Mouse (Mus musculus): Measurements from ENCODE around the gene Mical2. TPM values are rescaled to one million over a fixed set of nuclear protein-coding genes. Genes with fewer than 3 reads are reported as not detected.
A peak's percentile ranks its signal among the peaks of the same experiment; 100 is the strongest.

The Mical2 gene
- polyA plus RNA-seq, 1 experiment from 2014 or later = 1.2 TPM

DNA sequence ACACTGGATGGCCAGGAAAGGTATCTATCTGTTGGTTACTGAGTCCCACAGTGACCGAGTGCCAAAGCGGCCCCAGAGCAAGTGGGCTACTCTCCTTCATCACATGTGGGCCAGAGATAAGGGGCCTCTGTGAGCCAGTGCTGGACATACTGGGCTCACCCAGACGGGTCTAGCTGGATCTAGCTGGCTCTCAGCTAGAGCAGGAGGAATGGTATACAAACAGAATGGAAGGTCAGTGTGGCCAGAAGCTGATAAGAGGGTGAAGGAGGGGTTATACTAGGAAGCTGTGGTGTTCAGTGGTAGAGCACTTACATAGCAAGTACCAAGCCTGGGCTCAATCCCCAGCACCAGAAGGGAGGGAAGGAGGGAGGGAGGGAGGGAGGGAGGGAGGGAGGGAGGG is 140.2 kb downstream of the Mical2 start:
- WGBS = 81% methylated on average over 3 of the region's 3 CpGs

DNA sequence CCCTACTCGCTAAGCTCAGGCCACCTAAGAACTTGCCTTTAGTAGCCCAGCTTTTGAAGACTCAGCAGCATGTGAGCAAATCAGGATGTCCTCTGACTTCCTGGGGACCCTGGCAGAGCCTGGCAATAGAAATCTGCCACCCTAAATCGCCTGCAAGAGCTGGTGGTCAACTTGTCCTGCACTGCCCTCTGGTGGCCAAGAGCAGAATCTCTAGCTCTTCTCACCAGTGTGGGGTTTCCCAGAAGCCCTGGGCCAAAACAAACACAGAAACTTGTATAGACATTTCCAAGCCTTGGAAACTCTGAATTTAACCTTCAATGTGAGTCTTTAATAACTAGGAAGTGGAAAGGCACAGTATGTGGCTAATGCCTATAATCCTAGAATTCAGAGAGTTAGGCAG is 143.4 kb downstream of the Mical2 start:
- Histone ChIP-seq H3K27me3 (replicated peaks; ENCODE audit: low read depth, poor library complexity, severe bottlenecking) (no peaks in the 10 kb centered on the region), H3K36me3 (replicated peaks) (no peaks in the 10 kb centered on the region), H3K4me3 (no peak overlapping the region), H3K4me1 (no peaks in the 10 kb centered on the region), H3K27ac (replicated peaks) (no peak overlapping the region), H3K9me3 (no peaks in the 10 kb centered on the region)
- DNase-seq (ENCODE audit: low spot score) = peak; percentile 87
- 40% methylated on average over 2 of the region's 2 CpGs for WGBS

More for the DNA sequence above, 140.2 kb downstream of the Mical2 start:
- H3K4me3 ChIP-seq = no peak overlapping the region
- no peak for DNase-seq (ENCODE audit: low spot score)
- no peaks in the 10 kb centered on the region for H3K9me3 ChIP-seq
- H3K4me1 ChIP-seq = no peaks in the 10 kb centered on the region
- no peak overlapping the region for H3K27ac ChIP-seq (replicated peaks)
- H3K36me3 ChIP-seq (replicated peaks) = no peaks in the 10 kb centered on the region
- no peaks in the 10 kb centered on the region for H3K27me3 ChIP-seq (replicated peaks; ENCODE audit: low read depth, poor library complexity, severe bottlenecking)

DNA sequence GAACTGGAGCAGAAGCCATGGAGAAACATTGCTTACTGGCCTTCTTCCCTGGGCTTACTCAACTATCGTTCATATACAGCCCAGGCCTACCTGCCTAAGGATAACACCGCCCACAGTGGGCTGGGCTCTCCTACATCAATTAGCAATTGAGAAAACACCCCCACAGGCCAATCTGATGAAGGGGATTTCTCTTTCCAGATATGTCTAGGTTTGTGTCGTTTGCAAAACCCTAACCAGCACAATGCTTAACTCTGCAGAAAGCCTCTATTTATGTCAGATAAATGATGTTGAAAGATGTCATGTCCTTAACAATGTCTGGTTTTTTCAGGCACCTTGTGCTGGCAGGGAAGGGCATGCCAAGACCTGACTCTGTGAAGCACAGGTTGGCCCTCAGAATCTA is 144.3 kb downstream of the Mical2 start:
- H3K4me3 ChIP-seq = no peak overlapping the region
- H3K27ac ChIP-seq (replicated peaks) = no peak overlapping the region
- no peaks in the 10 kb centered on the region for H3K9me3 ChIP-seq
- no peaks in the 10 kb centered on the region for H3K36me3 ChIP-seq (replicated peaks)
- H3K27me3 ChIP-seq (replicated peaks; ENCODE audit: low read depth, poor library complexity, severe bottlenecking) = 0 out of 2 replicates have a peak, but pooled peaks cover 2% of the 10 kb centered on the region
- DNase-seq (ENCODE audit: low spot score) = no peak
- 86% methylated on average over 3 of the region's 3 CpGs for WGBS
- H3K4me1 ChIP-seq = peaks cover 1% of the 10 kb centered on the region; the same call in 1 of the 2 replicates

DNA sequence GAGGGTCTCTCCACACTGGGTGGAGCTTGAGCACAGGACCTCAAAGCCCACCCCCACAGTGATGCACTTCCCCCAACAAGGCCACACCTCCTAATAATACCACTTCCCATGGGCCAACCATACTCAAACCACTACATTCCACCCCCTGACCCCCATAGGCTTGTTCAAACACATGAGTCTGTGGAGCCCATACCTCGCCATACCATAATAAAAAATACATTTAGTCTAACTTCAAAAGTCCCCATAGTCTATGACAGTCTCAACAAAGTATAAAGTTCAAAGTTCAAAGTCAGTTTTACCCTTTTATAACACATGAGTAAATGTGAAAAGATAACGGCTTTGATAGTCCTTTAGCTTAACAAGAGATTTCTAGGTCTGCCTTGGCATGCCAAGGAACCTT is 145.7 kb downstream of the Mical2 start:
- H3K4me3 ChIP-seq = no peak overlapping the region
- DNase-seq (ENCODE audit: low spot score) = no peak
- H3K27ac ChIP-seq (replicated peaks) = no peak overlapping the region
- peaks cover 9% of the 10 kb centered on the region; the same call in 1 of the 2 replicates for H3K4me1 ChIP-seq
- no peaks in the 10 kb centered on the region for H3K9me3 ChIP-seq
- 0 out of 2 replicates have a peak, but pooled peaks cover 4% of the 10 kb centered on the region for H3K27me3 ChIP-seq (replicated peaks; ENCODE audit: low read depth, poor library complexity, severe bottlenecking)
- 90% methylated on average over 2 of the region's 2 CpGs for WGBS
- no peaks in the 10 kb centered on the region for H3K36me3 ChIP-seq (replicated peaks)

DNA sequence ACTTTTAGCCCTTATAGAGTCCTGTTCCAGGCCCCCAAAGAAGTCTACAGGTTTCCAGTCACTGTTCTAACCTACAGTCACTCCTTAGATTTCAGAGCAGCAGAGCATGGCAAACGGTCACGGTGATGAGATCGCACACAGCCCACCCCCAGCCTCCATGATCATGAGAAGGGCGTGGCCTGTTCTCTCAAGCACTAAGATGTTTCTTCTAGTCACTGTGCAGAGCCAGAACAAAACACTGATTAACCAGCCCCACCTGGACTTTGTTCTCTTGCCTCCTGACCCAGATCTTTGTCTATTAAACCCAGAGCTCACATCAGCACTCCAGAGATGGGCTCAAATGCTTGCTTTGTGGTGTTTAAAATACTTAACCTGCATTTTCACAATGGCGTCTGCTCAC is 148.4 kb downstream of the Mical2 start:
- Histone ChIP-seq H3K27ac (replicated peaks) (no peak overlapping the region), H3K27me3 (replicated peaks; ENCODE audit: low read depth, poor library complexity, severe bottlenecking) (0 out of 2 replicates have a peak, but pooled peaks cover 4% of the 10 kb centered on the region), H3K4me3 (no peak overlapping the region), H3K4me1 (peaks cover 9% of the 10 kb centered on the region; the same call in 1 of the 2 replicates), H3K36me3 (replicated peaks) (no peaks in the 10 kb centered on the region), H3K9me3 (no peaks in the 10 kb centered on the region)
- 93% methylated on average over 5 of the region's 5 CpGs for WGBS
- DNase-seq (ENCODE audit: low spot score) = no peak

DNA sequence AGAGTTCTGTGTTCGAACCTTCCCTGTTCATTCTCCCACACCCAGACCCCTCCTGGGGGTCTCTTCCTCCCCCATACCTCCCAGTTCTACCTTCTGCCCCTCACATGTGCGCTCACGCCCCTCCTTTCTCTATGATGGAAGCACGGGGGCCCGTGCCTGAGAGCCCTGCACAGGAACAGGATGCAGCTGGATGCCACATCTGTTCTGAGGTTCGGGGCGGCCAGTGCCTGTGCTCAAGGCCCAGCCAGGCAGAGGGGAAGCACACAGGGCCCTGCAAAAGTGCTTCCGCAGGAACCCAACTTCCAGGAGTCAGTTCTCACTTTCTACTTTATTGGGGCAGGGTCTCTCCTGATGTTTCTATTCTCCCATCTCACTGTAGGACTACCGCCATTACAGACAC is 149.4 kb downstream of the Mical2 start:
- Histone ChIP-seq H3K27me3 (replicated peaks; ENCODE audit: low read depth, poor library complexity, severe bottlenecking) (0 out of 2 replicates have a peak, but pooled peaks cover 4% of the 10 kb centered on the region), H3K9me3 (no peaks in the 10 kb centered on the region), H3K27ac (replicated peaks) (no peak overlapping the region; the same call in 1 of the 2 replicates), H3K4me3 (no peak overlapping the region), H3K4me1 (peaks cover 9% of the 10 kb centered on the region; the same call in 1 of the 2 replicates), H3K36me3 (replicated peaks) (no peaks in the 10 kb centered on the region)
- peak; percentile 53 for DNase-seq (ENCODE audit: low spot score)
- 67% methylated on average over 9 of the region's 9 CpGs for WGBS

DNA sequence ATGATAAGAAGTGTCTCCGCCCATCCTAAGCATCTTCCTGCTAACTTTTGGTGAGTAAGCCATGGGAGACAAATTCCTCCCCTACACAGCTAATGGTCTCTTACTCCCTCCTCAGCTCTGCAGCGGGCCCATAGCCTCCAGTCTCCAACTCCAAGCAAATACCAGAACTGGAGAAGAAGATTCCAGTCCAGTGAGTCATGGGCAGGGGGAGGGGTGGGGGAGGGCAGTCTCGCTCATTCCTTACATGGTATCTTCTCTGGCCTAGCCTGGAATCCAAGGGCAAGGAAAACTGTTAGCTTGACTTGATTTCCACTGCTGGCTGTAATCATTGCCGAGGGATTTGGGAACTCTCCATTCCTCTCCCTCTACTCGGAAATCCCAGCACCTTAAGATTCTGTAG is 150.2 kb downstream of the Mical2 start:
- 65% methylated on average over 5 of the region's 5 CpGs for WGBS
- no peak overlapping the region for H3K4me3 ChIP-seq
- peak; percentile 26 for DNase-seq (ENCODE audit: low spot score)
- no peaks in the 10 kb centered on the region for H3K9me3 ChIP-seq
- no peaks in the 10 kb centered on the region for H3K36me3 ChIP-seq (replicated peaks)
- H3K27ac ChIP-seq (replicated peaks) = no peak overlapping the region
- H3K27me3 ChIP-seq (replicated peaks; ENCODE audit: low read depth, poor library complexity, severe bottlenecking) = peaks cover 4% of the 10 kb centered on the region; the same call in 1 of the 2 replicates
- H3K4me1 ChIP-seq = peaks cover 9% of the 10 kb centered on the region; the same call in 1 of the 2 replicates

DNA sequence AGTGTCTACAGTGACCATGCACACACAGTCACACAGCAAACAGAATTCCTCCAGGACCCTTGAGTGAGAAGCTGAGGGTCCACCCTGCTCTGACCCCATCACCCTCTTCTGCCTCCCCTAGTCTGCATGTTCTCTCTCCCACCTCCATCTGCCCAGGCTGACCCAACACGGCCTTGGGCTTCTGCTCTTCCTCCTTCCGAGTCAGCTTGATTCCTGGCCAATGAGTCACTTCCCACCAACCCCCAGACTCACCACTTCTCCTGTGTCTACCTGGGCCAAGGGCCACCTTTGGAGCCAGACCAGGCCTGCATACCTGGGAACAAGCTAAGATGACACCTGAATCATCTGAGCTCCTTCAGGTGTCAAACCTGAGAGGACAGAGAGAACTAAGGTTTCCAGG is 151.0 kb downstream of the Mical2 start:
- H3K27ac ChIP-seq (replicated peaks) = no peak overlapping the region
- WGBS = 66% methylated on average over 2 of the region's 2 CpGs
- H3K36me3 ChIP-seq (replicated peaks) = no peaks in the 10 kb centered on the region
- no peaks in the 10 kb centered on the region for H3K9me3 ChIP-seq
- peaks cover 4% of the 10 kb centered on the region; the same call in 1 of the 2 replicates for H3K27me3 ChIP-seq (replicated peaks; ENCODE audit: low read depth, poor library complexity, severe bottlenecking)
- no peak for DNase-seq (ENCODE audit: low spot score)
- H3K4me1 ChIP-seq = peaks cover 9% of the 10 kb centered on the region; the same call in 1 of the 2 replicates
- no peak overlapping the region for H3K4me3 ChIP-seq

DNA sequence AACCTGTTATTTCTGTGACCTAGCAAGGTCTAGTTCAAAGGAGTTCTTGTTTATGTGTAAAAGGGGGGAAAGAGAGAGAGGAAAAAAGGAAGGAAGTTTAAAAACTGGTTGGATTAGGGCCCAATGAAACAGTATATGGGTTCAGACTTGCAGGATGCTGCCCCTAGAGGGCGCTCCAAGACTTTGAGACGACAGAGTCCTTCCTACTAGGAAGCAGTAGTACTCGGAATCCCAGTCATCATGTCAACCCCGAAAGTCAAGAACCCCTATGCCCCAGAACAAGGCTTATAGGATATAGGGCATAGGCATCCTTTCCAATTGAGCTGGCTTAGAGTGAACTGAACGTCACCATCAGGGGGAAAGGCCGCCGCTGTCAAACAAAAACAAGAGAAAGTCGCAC is 151.7 kb downstream of the Mical2 start:
- no peaks in the 10 kb centered on the region for H3K36me3 ChIP-seq (replicated peaks)
- peaks cover 9% of the 10 kb centered on the region; the same call in 1 of the 2 replicates for H3K4me1 ChIP-seq
- 0 out of 2 replicates have a peak overlapping the region, but pooled peaks have one; percentile 26 for H3K27ac ChIP-seq (replicated peaks)
- 43% methylated on average over 8 of the region's 8 CpGs for WGBS
- no peaks in the 10 kb centered on the region for H3K9me3 ChIP-seq
- no peak overlapping the region for H3K4me3 ChIP-seq
- H3K27me3 ChIP-seq (replicated peaks; ENCODE audit: low read depth, poor library complexity, severe bottlenecking) = peaks cover 4% of the 10 kb centered on the region; the same call in 1 of the 2 replicates
- peak; percentile 84 for DNase-seq (ENCODE audit: low spot score)

DNA sequence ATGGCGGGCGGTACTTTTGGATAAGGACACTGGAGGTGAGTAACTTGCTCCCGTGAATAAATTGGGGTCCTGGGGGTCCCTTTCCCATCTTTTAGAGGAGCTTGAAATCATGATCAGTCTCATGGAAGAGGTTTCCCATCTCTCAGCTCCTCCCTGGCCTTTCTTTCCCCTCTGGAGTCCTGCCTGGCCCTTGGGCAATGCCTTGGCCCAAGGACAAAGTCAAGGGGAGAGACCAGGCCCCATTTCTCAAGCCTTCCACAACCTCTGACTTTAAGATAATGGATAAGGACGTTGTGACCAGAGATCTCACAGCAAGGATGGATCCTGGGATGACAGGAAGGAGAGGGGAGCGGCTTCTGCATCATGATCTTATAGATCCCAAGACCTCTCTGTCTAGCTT is 152.4 kb downstream of the Mical2 start:
- no peaks in the 10 kb centered on the region for H3K9me3 ChIP-seq
- H3K36me3 ChIP-seq (replicated peaks) = no peaks in the 10 kb centered on the region
- no peak overlapping the region for H3K4me3 ChIP-seq
- H3K27ac ChIP-seq (replicated peaks) = peak overlapping the region; percentile 26; the same call in 1 of the 2 replicates
- WGBS = 87% methylated on average over 5 of the region's 5 CpGs
- peaks cover 4% of the 10 kb centered on the region; the same call in 1 of the 2 replicates for H3K27me3 ChIP-seq (replicated peaks; ENCODE audit: low read depth, poor library complexity, severe bottlenecking)
- H3K4me1 ChIP-seq = peaks cover 9% of the 10 kb centered on the region; the same call in 1 of the 2 replicates
- no peak for DNase-seq (ENCODE audit: low spot score)

DNA sequence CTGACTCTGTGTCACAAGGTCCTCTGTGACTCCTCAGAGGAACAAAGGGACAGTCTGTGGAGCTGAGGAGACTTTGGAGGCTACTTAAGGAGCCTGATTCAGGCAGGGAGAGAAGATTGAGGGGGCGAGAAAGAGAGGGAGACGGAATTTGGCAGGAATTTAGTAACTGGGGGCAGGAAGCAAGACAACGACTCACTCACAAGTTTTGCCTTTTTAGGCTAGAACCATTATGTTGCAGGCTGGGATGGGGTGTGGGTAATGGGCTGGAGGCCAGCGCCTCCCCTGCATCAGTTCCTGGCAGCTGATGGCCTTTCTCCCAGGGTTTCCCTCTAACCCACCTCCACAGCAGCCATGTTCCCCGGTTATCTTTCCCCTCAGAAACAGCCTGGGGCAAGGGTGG is 152.8 kb downstream of the Mical2 start:
- 80% methylated on average over 5 of the region's 5 CpGs for WGBS

DNA sequence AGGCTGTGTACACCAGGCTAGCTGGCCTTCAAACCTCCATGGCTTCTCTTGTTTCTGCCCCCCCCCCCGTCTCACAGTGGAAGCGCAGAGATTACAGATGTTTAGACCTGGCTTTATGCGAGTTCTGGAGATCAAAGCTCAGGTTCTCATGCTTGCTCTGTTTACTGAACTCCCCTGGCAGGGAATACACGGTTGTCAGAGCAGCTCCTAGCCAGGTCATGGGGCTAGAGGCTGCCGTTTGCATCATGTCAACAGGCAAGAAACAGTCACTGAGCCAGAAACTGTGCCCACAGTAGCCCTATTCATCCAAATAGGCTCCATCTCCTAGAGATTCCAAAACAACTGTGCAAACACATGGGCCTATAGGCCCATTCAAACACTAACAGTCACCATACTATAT is 160.9 kb downstream of the Mical2 start:
- Histone ChIP-seq H3K36me3 (replicated peaks) (no peaks in the 10 kb centered on the region), H3K4me3 (no peak overlapping the region), H3K27me3 (replicated peaks; ENCODE audit: low read depth, poor library complexity, severe bottlenecking) (no peaks in the 10 kb centered on the region), H3K27ac (replicated peaks) (no peak overlapping the region), H3K4me1 (peaks cover 41% of the 10 kb centered on the region), H3K9me3 (no peaks in the 10 kb centered on the region)
- no peak for DNase-seq (ENCODE audit: low spot score)
- WGBS = 67% methylated on average over 5 of the region's 5 CpGs

More for the DNA sequence above, 152.8 kb downstream of the Mical2 start:
- H3K9me3 ChIP-seq = no peaks in the 10 kb centered on the region
- H3K36me3 ChIP-seq (replicated peaks) = no peaks in the 10 kb centered on the region
- H3K4me1 ChIP-seq = peaks cover 9% of the 10 kb centered on the region; the same call in 1 of the 2 replicates
- no peak overlapping the region for H3K4me3 ChIP-seq
- 0 out of 2 replicates have a peak overlapping the region, but pooled peaks have one; percentile 11 for H3K27ac ChIP-seq (replicated peaks)
- peaks cover 4% of the 10 kb centered on the region; the same call in 1 of the 2 replicates for H3K27me3 ChIP-seq (replicated peaks; ENCODE audit: low read depth, poor library complexity, severe bottlenecking)
- no peak for DNase-seq (ENCODE audit: low spot score)

DNA sequence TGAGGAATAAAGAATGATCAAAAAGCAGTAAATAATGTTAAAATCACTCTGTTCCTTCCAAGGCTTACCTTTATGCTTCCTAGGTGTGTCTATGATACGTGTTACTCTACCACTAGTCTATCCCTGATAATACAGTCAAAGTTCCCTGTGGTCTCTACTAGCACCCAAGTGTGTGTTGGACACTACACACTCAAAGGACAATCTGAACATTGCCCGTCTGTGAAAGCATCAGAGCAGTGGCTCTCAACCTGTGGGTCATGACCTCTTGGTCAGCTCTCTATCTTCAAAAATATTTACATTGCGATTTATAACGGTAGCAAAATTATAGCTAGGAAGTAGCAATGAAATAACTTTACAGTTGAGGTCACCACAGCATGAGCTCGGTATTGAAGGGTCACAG is 162.2 kb downstream of the Mical2 start:
- Histone ChIP-seq H3K36me3 (replicated peaks) (no peaks in the 10 kb centered on the region), H3K27me3 (replicated peaks; ENCODE audit: low read depth, poor library complexity, severe bottlenecking) (no peaks in the 10 kb centered on the region), H3K4me3 (no peak overlapping the region), H3K27ac (replicated peaks) (no peak overlapping the region), H3K4me1 (peaks cover 53% of the 10 kb centered on the region), H3K9me3 (no peaks in the 10 kb centered on the region)
- DNase-seq (ENCODE audit: low spot score) = no peak
- 81% methylated on average over 5 of the region's 5 CpGs for WGBS
